Mouse (Mus musculus): ENCODE measurements around the gene Ssu72. TPM values are rescaled to one million over a fixed set of nuclear protein-coding genes. Genes with fewer than 3 reads are reported as not detected.
"Not testable (repeated sequence)": the region's sequence is repeated elsewhere in the genome, so short reads cannot be mapped to it uniquely, and the experiment has no call there.

The Ssu72 gene
- total RNA-seq, 2 experiments from 2014 or later: 93.9 to 101 TPM

DNA sequence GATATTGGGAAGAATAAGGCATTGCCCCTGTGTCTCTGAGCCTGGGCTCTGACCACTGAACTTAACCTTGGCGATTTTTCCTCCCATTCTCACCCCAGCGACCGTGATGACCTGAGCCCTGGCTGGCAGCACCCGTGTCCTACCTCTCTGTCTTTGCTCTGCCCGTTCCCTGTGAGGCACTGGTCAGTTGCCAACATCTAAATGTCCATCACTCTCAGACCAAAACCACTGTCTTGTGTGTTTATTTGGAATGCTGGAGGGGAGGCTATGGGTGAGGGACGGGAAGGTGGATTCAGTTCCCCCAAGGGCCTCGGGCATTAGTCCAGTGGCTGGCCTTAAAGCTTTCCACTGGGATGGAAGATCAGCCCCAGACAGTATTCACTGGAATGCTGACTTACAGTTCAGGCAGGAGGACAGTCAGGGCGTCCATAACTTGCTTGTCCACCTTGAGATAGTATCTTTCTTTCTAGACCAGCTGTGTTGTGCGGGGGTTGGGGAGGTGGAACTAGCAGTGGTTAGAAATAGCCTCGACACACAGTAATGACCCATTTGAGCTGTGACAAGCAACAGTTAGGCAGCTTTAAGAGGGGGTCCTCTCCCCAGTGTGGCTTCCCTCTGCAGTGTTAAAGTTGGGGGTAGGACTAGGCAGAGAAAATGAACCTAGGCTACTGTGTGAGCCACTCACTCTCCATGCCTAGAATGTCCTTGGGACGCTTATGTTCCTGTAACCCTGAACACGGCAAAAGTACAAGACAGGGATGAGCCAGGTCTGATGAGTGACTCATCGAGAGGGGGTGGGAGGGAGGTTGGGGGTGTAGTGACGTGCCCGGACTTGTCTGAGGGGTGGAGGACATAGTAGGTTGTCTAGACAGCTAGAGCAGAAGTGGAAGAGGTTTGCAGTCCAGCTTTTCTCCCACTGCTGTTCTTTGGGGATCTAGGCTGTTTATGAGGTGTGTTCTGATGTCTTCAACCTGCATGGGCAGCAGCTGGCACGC is 8.0 kb upstream of the Ssu72 start:
- ATAC-seq (replicated peaks; ENCODE audit: poor library complexity): no peak

DNA sequence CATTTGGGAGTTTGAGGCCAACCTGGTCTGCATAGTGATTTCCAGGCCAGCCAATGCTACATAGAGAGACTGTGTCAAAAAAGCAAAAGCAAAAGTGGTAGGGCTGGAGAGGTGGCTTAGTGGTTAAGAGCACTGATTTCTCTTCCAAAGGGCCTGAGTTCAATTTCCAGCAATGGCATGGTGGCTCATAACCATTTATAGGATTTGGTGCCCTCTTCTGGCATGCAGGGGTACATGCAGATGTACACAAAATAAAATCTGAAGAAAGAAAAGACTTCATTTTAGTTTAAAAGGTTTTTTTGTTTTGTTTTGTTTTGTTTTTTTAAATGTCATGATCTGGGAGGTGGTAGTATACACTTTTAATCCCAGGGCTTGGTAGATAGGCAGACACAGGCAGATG is 4.2 kb upstream of the Ssu72 start:
- ATAC-seq (replicated peaks; ENCODE audit: poor library complexity): peak; percentile 33; the same call in 1 of the 2 replicates

DNA sequence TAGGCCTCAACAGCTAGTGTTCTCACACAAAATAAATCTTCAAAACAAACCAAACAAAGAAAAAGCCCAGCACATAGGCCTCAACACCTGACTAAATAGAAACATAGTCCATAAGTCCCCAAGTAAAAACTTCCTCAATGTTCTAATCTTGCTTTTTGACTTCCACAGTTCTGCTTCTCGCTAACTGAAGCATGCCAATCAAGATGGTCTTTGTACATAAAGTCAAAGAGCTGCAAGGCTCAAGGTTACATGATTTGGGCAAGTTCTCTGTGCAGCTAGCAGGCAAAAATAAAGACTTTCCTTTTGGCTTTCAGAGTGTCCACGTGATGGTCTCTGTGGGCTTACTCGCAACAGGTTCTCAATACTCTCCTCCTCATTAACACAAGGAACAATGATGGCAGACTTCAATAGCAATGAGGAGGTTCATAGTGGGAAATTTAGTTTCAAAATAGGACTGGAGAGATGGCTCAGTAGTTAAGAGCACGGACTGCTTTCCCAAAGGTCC is 1.1 kb upstream of the Ssu72 start:
- ATAC-seq (replicated peaks; ENCODE audit: poor library complexity): no peak

DNA sequence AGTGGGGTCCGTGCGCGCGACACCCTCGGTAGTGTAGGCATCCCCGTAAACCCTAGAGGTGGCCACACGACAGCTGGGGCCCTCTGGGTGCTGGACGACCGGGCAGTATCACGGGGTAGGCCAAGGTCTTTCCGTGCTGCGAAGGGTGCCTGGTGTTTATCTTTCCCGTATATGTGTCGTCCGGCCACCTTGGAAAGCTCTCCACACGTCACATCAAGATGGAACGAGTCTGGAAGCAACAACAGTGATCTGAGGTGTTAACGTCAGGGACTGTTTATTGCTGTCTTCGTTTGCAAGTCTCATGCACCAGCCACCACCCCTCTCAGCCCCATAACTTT is 961 bp downstream of the Ssu72 start:
- peak; percentile 38 for ATAC-seq (replicated peaks; ENCODE audit: poor library complexity)

DNA sequence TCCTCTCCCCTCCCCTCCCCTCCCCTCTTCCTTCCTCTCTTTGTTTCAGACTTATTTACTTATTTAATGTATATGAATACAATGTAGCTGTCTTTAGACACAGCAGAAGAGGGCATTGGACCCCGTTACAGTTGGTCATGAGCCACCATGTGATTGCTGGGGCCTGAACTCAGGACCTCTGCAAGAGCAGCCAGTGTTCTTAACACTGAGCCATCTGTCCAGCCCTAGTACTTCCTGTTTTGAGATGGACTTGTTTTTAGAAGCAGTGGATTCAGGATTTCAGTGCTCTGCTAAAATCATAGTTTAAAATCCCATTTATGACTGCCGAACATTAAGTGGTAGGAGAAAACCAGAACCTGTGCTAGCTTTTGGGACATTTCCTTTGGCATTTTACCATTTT is 4.0 kb downstream of the Ssu72 start:
- ATAC-seq (replicated peaks; ENCODE audit: poor library complexity): no peak

DNA sequence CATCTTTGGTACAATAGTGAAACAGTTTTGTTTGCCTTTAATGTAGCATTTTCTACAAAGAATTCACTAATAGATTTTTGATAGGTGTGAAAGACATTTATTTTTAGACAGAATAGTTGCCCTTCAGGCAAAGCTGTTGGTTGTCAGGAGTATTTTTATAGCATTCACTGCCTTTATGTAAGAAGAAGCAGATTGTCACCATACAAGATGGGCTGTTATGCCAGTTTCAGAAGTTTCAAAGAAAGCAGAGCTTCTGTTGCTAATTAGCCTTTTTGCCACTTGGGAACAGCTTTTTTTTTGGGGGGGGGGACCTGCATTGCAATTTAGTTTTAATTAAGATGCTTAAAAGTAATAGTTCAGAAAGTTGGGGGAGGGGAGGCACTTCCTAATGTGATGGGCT is 4.4 kb downstream of the Ssu72 start:
- no peak for ATAC-seq (replicated peaks; ENCODE audit: poor library complexity)

DNA sequence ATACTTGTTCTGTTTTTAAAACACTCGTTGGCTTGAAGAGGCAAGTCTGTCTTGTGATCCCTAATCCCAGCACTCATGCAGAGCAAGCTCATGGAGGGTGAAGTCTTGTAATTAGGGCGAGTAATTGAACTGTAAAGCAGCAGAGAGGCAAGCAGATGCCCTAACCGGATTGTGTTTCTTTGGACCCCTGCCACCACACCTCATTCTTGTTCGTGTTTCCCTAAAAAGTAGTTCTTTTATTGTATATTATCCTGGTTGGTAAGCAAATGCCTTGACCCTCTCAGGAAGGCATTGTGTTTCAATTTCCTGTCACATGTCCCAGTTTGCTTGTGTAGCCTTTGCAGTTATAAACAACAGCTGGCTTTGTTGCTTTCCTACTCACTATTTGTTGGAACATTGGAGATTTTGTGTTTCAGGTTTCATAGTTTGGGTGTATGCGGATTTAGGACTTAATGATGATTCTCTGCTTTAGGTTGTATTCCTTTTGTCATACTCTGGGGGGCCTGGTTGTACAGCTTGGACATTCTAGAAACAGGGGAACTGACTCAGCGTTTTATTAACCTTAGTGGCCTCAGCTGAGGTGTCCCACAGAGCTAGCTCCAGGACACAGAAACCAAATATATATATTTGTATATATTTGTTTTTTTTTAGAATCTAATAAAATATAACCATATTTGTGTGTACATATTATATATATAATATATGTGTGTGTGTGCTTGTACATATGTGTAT is 6.1 kb downstream of the Ssu72 start:
- ATAC-seq (replicated peaks; ENCODE audit: poor library complexity): peak; percentile 37; the same call in 1 of the 2 replicates

DNA sequence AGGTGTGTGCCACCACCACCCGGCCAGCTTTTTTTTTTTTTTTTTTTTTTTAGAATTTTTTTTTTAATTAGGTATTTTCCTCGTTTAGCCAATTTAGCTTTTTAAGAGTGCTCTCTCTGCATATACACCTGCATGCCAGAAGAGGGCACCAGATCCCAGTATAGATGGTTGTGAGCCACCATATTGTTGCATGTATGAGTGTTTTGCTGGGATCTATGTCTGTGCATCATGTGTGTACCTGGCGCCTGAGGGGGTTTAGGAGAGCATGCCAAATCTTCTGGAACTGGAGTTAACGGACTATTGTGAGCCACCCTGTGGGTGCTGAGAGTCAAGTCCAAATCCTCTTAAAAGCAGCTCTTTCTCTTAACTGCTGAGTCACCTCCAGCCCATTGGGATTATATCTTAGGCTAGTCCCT is 17.1 kb downstream of the Ssu72 start:
- peak; percentile 84 for ATAC-seq (replicated peaks; ENCODE audit: poor library complexity)

DNA sequence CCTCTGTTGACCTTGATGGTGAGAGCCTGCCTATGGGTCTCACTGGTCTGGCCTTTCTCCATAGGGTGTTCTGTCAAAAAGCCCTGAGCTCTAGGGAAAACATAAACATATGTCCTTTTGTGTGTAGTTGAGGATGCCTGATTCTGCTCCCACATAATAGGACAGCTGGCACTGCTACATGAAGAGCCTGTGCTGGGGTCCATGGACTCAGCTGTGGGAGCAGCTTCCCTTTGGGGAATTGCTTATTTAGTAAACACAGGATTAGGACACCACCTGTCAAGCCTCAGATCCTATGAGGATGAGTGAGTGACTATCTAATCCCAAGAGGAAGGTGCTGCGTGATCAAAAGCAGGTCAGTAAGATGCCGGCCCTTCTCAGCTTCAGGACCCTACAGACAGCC is 23.4 kb downstream of the Ssu72 start:
- no peak for ATAC-seq (replicated peaks; ENCODE audit: poor library complexity)

DNA sequence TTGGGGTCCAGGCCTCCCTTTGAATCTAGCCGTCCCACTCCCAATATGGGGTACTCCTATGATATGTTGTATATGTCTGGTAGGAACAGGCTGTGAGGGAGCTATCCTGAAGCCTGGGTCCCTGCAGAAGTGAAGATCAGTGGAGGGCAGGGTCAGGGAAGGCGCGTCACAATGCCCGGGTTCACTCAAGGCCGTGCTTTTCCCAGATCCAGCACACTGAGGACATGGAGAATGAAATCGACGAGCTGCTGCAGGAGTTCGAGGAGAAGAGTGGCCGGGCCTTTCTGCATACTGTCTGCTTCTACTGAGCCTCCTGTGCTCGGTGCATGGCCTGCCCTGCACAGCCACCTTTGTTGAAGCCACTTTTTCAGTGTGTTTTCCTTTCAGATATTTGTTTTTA is 28.7 kb downstream of the Ssu72 start:
- no peak for ATAC-seq (replicated peaks; ENCODE audit: poor library complexity)

DNA sequence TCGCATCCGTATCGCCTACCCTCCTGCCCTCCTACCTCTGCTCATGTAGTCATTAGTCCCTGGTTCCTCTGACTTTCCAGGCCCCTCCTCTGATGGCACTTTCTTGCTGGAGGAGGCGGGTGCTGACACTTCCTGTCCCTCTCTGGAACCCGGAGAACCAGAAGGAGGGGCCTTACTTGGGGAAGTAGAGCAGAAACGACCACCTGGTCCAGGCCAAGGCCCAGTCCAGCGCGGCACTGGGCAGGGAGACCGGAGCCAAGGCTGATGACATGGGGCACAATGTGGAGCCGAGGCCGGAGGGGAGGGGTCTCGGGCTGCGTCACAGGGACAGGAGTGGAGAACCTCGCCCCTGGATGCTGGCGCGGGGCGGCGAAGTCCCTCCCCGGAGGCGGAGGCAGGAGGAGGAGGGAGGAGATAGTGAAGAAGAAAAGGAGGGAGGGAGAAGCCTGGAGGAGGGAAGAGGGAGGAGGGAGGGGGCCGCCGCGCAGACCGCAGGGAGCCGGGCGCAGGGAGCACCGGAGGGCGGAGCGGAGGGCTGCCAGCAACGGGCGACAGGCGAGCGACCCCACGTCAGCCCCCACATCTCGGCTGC is 29.8 kb downstream of the Ssu72 start, which contains the start of gene Tmem240:
Tmem240 (plus strand) TSS at position 451 of the 592 bp plus-strand sequence.
- ATAC-seq (replicated peaks; ENCODE audit: poor library complexity): peak; percentile 87

DNA sequence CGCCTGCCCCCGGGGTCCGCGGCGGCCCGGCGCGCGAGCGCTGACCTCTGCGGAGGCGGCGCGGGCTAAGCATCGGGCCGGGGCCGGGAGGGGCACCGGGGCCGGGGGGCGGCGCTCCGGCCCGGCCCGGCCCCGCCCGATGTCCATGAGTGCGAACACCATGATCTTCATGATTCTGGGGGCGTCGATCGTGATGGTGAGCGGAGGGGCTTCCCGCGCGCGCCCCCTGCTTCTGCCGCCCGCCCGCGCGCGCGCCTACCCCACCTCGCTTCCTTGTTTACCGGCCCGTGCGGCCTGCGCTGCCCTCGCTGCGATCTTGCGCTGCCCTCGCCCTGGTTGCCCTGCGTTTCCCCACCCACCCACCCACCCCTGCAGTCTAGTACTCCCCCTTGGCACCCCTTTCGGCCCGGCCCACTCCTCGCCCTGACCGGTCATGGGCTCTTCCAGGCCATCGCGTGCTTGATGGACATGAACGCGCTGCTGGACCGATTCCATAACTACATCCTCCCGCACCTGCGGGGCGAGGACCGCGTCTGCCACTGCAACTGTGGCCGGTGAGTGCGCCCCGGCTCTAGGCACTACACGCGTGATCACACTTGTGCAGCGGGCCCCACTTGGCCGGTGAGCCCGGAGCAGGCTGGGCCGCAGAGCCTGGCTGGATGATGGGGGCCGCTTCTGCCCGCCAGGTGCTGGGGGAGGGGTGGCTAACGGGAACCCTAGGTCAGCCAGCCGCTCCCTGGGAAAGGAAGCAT is 30.5 kb downstream of the Ssu72 start:
- ATAC-seq (replicated peaks; ENCODE audit: poor library complexity): no peak

DNA sequence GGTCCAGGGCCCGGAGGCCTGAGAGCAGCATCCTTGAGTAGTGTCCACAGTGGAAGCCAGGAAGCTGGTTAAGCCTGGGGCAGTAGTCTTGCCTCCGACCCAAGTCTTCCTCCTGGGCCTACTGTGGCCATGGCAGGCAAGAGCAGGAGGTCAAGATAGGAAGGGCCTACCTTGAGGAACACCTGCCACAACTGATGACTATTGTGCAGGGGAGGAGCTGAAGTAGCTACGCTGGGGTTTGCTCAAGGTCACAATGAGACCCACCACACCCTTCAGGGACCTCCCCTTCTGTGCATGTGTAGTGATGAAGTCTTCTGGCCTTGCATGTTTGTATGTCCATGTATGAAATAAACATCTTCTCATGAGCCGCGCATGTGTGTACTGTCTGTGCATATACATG is 31.2 kb downstream of the Ssu72 start:
- no peak for ATAC-seq (replicated peaks; ENCODE audit: poor library complexity)

DNA sequence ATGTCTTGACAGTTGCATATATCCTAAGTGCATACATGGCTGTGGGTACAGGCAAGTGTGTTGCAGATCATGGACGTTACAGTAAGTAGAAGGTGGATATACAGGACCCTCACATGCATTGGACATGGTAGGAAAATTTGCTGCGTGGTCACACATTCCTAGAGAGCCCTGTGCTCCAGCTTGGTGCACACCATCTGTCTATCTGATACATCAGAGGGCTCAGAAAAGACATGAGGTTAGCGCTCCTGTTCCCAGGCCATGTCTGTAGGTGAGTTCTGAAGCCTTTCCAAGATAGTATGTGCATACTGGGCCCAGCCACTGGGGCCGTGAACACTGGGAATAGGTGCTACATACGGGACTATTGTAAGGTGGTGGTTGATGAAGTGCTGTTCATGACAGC is 31.8 kb downstream of the Ssu72 start:
- no peak for ATAC-seq (replicated peaks; ENCODE audit: poor library complexity)

DNA sequence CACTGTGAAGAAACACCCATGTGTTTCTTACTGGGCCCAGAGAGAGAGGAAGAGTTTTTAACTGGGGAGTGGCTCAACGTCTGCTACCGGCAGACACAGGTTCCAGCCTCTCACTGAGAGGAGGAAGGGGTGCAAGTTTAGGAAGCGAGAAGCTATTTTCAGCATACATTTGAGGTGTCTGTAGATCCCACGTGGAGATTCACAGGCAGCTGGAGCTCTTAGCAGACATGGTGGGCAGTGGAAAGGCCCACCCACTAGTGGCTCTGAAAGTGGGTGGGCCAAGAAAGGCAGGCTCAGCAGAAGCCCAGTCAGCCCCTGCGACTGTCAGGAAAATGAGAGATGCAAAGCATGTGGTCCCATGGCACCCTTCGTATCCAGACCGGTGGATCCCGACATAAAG is 33.7 kb downstream of the Ssu72 start:
- no peak for ATAC-seq (replicated peaks; ENCODE audit: poor library complexity)

DNA sequence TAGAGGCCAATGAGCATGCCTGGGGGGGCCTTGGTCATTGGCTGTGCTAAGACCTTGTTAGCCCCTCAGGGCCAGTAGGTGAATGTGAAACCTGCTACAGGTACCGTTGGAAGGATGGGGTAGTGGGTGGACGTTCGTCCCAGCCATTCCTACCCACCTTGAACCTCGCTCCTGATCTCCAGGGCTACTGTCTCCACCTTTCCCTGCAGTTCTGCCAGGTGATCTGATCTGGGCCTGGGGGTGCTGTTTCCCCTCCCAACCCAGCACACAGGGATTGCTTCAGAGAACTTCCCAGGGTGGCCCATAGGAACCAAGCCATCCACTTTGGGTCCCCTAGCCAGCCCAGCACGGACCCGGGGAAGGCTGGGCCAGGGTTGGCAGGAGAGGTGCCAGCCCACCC is 34.6 kb downstream of the Ssu72 start:
- ATAC-seq (replicated peaks; ENCODE audit: poor library complexity): no peak

DNA sequence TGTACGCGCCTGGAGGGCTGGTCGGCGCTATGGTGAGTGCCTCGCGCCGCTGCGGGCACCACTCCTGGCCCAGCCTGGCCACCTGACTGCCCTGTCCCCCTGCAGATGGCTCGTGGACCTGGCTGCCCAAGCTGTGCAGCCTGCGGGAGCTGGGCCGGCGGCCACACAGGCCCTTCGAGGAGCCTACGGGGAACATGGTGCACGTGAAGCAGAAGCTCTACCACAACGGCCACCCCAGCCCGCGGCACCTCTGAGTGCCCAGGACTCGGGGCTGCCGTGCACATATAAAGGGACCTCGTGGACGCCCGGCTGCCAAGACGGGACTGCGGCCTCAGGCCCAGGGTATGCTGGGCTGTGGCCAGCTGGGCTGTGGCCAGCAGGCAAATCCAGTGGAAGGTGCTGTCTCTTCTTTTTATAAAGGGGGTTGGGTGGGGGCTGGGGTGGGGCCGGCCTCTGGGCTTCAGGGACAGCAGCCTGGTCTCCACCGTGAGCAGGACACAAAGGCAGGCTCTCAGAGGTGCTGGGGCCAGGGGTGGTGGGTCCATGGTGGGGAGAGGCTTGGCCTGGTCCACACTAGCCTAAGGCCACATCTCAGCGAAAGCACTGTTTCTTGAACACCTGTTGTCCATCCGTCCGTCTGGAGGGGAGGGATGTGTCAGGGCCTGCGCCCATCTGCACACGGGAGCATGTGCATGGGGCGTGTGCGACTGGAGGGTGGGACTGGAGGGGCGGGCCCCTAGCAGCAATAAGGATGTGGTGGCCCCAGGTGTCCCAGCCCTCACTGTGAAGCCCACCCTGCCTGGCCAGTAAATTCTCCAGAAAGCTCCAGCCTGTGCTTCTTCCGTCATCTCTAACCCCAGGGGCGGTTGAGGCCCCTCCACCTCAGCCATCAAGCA is 35.4 kb downstream of the Ssu72 start:
- ATAC-seq (replicated peaks; ENCODE audit: poor library complexity): no peak

DNA sequence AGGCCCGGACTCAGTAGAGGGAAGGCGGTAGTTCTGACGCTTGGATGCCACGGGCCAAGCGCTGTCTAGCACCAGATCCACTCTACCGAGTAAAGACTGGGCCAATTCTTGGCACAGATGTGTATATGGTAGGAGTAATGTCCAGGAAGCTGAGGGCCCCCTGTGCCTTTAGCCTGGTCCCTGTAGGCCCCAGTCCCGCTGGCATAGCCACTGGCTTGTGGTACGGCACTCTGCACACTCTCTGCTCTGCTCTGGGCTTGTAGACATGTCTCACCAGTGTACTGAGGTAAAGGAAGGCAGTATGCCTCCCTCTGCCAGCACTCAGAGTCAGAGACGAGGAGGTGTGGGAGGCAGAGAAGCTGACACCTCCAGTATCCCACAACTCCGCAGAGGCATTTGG is 36.1 kb downstream of the Ssu72 start:
- not testable (repeated sequence) for ATAC-seq (replicated peaks; ENCODE audit: poor library complexity)

DNA sequence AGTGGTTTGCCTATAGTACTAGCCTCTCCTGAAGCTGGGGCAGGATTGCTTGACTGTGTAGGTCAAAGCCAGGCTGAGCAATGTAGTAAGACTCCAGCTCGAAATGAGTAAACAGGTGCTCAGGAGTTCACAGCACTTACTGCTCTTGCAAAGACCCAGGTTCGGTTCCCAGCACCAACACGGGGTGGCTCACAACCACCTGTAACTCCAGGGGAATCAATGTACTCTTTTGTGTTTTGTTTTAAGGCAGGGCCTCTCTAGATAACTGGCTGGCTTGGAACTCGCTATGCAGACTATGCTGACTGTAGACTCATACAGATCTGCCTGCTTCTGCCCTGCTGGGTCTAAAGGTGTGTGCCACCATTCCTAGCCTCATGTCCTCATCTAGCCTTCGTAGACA is 38.1 kb downstream of the Ssu72 start:
- ATAC-seq (replicated peaks; ENCODE audit: poor library complexity): no peak

DNA sequence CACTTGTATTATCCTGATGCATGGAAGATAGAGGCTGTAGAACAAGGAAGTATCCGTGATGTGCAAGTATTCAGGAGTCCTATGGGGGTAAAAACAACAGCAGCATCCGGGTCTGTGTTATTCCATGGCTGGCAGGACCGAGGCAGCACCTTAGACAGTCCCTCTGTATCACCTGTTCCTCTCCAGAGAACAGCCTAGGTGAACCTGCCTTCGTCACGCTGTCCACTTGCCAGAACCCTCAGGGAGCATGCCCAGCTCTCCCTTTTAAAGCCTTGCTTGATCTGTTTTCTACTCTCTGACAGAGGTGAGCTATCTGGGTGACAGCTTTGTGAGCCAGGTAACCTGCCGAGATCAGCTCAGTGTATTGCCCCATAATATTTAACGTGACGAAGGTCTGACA is 39.9 kb downstream of the Ssu72 start:
- no peak for ATAC-seq (replicated peaks; ENCODE audit: poor library complexity)

Data from megakaryocyte progenitor cell, adult 5-6 weeks (primary cell).